Mouse (Mus musculus) embryonic facial prominence, embryonic 12.5 days (tissue): Measurements from ENCODE around the gene Nox4. TPM values are rescaled to one million over a fixed set of nuclear protein-coding genes. Genes with fewer than 3 reads are reported as not detected.

Source experiments
- ATAC-seq: fragments of 200-750 bp; cut with Nextera tagmentation; 2 replicates; pipeline ENCODE4 v1.8.0; 2017; ENCODE audit not compliant: insufficient number of reproducible peaks, insufficient read depth, low FRiP score, low TSS enrichment
- H3K27ac ChIP-seq: fragments of 300-500 bp; sonication (generic); 2 replicates; pipeline ENCODE4 v1.5.1; 2016; ENCODE audit warnings: mild to moderate bottlenecking
- H3K27me3 ChIP-seq: fragments of 300-500 bp; sonication (generic); 2 replicates; pipeline ENCODE4 v1.6.1; 2016; ENCODE audit warnings: mild to moderate bottlenecking, moderate library complexity
- H3K36me3 ChIP-seq: fragments of 300-500 bp; sonication (generic); 2 replicates; pipeline ENCODE4 v1.6.1; 2016; ENCODE audit warnings: mild to moderate bottlenecking
- H3K4me1 ChIP-seq: fragments of 300-500 bp; sonication (generic); 2 replicates; pipeline ENCODE4 v1.6.1; 2016
- H3K4me2 ChIP-seq: fragments of 300-500 bp; sonication (generic); replicated peaks from 2 replicates; pipeline ENCODE4 v1.6.1; 2016; ENCODE audit warnings: mild to moderate bottlenecking, moderate library complexity
- H3K4me3 ChIP-seq: fragments of 300-500 bp; sonication (generic); 2 replicates; pipeline ENCODE4 v1.5.1; 2016; ENCODE audit warnings: mild to moderate bottlenecking
- H3K9ac ChIP-seq: fragments of 300-500 bp; sonication (generic); 2 replicates; pipeline ENCODE4 v1.6.1; 2016; ENCODE audit warnings: mild to moderate bottlenecking, moderate library complexity
- H3K9me3 ChIP-seq: fragments of 300-500 bp; sonication (generic); 2 replicates; pipeline ENCODE4 v1.6.1; 2016; ENCODE audit warnings: mild to moderate bottlenecking, moderate library complexity
- WGBS: fragments of 180-500 bp; shearing (Covaris S2); methylation state at CpG from one replicate; pipeline ENCODE4 v1.1.7; 2016; 5-methylcytosine and 5-hydroxymethylcytosine counted together
- polyA plus RNA-seq: library from polyadenylated mRNA; unstranded; fragments of >200 nt; fragmentation: Nextera tagmentation; extraction: Ambion mirVana; gene quantifications from 2 replicates; pipeline ENCODE4 v1.2.1, GENCODE M21; 2016

Nox4 gene
- polyA plus RNA-seq, 1 experiment from 2014 or later = 8.7 TPM

DNA sequence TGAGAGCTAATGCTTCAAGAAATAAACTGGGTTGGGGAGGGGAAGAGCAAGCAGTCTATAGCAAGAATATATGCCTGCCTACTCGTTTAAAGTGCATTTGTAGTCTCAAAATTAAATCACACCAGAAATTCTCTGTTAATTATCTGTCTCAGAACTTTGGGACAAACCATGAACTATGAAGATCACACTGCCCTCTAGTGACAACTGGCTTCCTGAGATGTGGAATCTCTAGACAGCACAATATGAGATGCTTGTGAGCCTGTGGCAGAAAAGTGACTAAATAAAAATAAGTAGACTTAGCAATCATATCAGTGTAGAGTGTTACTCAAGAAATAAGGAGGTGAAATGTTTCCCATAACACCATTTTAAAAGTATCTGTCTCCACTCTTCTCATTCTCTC, 31.3 kb downstream of the Nox4 start:
- H3K9me3 ChIP-seq = no peaks in the 10 kb centered on the region
- H3K27ac ChIP-seq = no peak overlapping the region
- no peaks in the 10 kb centered on the region for H3K36me3 ChIP-seq
- 5% methylated on average over 1 of the region's 1 CpGs for WGBS
- no peak overlapping the region for H3K4me3 ChIP-seq
- no peak overlapping the region for H3K4me2 ChIP-seq
- H3K4me1 ChIP-seq = no peaks in the 10 kb centered on the region
- H3K9ac ChIP-seq = no peak overlapping the region
- no peaks in the 10 kb centered on the region for H3K27me3 ChIP-seq
- ATAC-seq = no peak

DNA sequence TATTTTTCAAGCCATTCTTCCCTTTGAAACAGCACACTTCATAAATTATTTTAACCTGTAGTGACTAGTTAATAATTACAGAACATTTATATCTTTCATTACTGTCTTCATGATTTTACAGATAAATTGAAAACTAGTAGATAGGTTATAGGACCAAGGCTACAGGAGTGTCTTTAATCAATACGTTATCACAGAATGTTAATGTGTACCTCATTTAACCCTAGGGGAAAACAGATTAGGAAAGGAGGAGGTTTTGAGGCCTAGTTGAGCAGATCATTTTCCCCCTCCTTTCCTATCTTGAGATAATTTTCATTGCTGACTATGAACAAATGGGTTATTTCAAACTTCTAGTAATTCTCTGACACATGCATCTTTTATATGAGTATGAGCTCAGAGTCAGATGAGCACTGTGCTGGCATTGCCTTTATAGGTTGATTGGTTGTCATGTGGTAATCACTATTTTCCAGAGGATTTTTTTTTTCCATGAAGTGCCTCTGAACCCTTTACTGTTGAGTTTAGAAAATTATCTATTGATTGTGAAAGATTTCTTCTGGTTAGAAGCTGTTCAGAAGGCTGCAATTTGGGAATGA, 57.9 kb downstream of the Nox4 start:
- 92% methylated on average over 1 of the region's 1 CpGs for WGBS
- no peak for ATAC-seq

DNA sequence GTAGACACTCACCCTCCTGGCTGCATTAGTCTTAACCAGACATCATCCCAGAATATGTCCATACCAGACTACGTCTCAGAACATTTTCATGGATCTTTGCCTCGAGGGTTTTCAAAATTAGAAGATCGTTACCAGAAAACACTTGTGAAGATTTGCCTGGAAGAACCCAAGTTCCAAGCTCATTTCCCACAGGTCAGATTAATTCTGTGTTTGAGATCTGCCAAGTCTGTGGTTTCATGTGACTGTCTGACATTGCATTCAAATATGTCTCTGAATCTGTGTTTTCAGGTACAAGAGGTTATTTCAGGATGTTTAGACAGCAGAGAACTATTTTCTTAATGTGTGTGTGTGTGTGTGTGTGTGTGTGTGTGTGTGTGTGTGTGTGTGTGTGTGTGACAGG, 75.7 kb downstream of the Nox4 start:
- no peaks in the 10 kb centered on the region for H3K9me3 ChIP-seq
- no peaks in the 10 kb centered on the region for H3K4me1 ChIP-seq
- WGBS = 70% methylated on average over 3 of the region's 3 CpGs
- ATAC-seq = no peak
- no peak overlapping the region for H3K4me2 ChIP-seq
- no peak overlapping the region for H3K4me3 ChIP-seq
- no peak overlapping the region for H3K9ac ChIP-seq
- H3K27me3 ChIP-seq = no peaks in the 10 kb centered on the region
- H3K27ac ChIP-seq = no peak overlapping the region
- H3K36me3 ChIP-seq = no peaks in the 10 kb centered on the region

More for the DNA sequence above, 57.9 kb downstream of the Nox4 start:
- H3K27me3 ChIP-seq = no peaks in the 10 kb centered on the region
- H3K27ac ChIP-seq = no peak overlapping the region
- no peaks in the 10 kb centered on the region for H3K36me3 ChIP-seq
- H3K9ac ChIP-seq = no peak overlapping the region
- H3K9me3 ChIP-seq = no peaks in the 10 kb centered on the region
- H3K4me1 ChIP-seq = no peaks in the 10 kb centered on the region
- H3K4me3 ChIP-seq = no peak overlapping the region
- H3K4me2 ChIP-seq = no peak overlapping the region

DNA sequence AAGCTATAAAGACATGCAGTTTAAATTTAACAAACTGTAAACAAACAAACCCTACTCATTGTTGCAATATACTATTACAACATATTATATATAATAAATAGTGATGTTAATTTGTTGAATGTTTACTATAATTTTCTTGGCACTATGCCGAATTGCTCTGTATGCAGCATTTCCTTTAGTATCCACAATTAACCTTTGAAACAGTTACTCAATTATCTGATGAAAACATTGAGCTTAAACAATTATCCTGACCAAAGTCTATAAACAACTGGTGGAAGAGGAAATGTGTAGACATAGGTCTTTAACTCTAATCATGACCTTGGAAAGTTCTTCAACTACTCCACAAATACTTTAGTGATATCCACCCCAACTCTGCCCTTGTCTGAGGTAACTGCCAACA, 76.2 kb downstream of the Nox4 start:
- WGBS = 85% methylated on average over 1 of the region's 1 CpGs
- no peak for ATAC-seq
- no peak overlapping the region for H3K4me3 ChIP-seq

DNA sequence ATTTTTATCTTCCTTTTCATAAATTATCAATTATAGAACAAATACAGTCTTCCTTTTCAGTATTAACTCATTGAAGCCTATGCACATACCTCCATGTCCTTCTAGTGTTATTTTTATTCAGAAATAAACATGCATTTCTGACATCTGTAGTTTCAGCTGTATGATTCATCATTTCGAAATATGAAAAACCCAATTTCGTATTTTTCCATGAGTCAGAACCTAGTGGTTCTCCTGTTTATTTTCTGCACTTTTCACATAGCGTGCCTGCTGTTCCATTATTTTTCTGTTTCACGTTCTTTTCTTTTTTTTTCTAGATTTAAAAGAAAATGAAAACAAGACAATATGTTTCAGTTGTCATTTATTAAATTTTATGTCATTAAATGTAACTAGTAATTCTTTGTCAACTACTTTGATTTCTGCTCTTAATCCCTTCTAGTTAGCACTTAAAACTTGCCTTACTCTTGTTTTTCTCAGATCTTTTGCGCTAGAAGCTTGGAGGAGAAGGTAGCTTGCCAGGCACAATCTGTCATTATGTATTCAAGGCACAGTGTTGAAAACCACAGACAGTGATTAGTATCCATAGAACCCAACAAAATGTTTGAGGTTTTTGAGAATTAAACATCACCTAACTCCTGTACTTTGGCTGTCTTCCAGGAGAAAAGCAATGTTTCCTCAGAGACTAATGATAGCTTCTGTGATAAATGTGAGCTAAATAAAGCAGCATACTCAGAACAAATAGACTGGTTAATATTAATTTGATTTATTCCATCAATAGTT, 85.1 kb downstream of the Nox4 start:
- no peaks in the 10 kb centered on the region for H3K4me1 ChIP-seq
- H3K4me2 ChIP-seq = no peak overlapping the region
- no peak for ATAC-seq
- H3K4me3 ChIP-seq = no peak overlapping the region
- H3K9ac ChIP-seq = no peak overlapping the region
- no peaks in the 10 kb centered on the region for H3K27me3 ChIP-seq
- 89% methylated on average over 5 of the region's 5 CpGs for WGBS
- no peaks in the 10 kb centered on the region for H3K36me3 ChIP-seq
- no peak overlapping the region for H3K27ac ChIP-seq
- no peaks in the 10 kb centered on the region for H3K9me3 ChIP-seq

More for the DNA sequence above, 76.2 kb downstream of the Nox4 start:
- Histone ChIP-seq H3K9me3 (no peaks in the 10 kb centered on the region), H3K27ac (no peak overlapping the region), H3K4me1 (no peaks in the 10 kb centered on the region), H3K9ac (no peak overlapping the region), H3K36me3 (no peaks in the 10 kb centered on the region), H3K27me3 (no peaks in the 10 kb centered on the region), H3K4me2 (no peak overlapping the region)

DNA sequence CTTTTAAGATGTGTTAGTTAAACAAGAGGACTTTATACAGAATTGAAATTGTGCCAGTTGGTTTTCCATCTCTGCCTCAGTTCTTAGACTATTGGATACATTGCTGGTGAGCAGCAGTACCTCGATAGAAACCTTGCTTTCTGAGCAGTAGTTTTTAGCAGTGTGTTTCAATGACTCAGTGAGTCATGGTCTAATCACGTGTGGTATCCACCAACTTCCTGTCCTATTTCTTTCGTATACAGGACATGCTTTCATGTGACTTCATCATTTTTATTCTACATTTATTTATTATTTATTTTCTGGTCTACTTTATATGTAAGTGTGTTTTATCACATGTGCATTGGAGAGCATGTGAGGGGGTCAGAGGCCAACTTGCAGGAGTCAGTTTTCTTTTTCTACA, 99.7 kb downstream of the Nox4 start:
- Histone ChIP-seq H3K9me3 (no peaks in the 10 kb centered on the region), H3K9ac (no peak overlapping the region), H3K36me3 (no peaks in the 10 kb centered on the region), H3K4me3 (no peak overlapping the region), H3K27me3 (no peaks in the 10 kb centered on the region), H3K4me1 (no peaks in the 10 kb centered on the region), H3K4me2 (no peak overlapping the region), H3K27ac (no peak overlapping the region)
- no peak for ATAC-seq
- WGBS = 83% methylated on average over 3 of the region's 3 CpGs

DNA sequence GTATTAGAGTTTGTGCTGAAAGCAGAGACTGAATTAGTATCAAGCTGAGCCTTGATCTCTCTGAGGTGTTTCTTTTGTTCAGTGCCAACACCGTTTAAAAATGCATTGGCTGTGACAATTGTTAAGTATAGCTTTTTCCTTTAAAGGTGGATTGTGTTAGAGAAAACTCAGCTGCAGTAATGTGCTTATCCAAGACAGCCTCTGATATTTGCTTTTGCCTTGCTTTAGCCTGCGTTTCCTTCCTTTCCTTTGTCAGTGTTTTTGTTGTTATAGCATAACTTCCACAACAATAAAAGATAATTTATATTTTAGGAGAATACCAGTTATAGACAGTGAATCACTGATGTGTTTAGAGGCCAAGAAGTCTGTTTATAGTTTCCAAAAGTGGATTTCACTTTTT, 106.9 kb downstream of the Nox4 start:
- Histone ChIP-seq H3K4me1 (no peaks in the 10 kb centered on the region), H3K9me3 (no peaks in the 10 kb centered on the region), H3K27me3 (no peaks in the 10 kb centered on the region), H3K36me3 (no peaks in the 10 kb centered on the region), H3K4me2 (no peak overlapping the region), H3K9ac (no peak overlapping the region), H3K4me3 (no peak overlapping the region), H3K27ac (no peak overlapping the region)
- ATAC-seq = no peak
- WGBS = 57% methylated on average over 2 of the region's 2 CpGs

DNA sequence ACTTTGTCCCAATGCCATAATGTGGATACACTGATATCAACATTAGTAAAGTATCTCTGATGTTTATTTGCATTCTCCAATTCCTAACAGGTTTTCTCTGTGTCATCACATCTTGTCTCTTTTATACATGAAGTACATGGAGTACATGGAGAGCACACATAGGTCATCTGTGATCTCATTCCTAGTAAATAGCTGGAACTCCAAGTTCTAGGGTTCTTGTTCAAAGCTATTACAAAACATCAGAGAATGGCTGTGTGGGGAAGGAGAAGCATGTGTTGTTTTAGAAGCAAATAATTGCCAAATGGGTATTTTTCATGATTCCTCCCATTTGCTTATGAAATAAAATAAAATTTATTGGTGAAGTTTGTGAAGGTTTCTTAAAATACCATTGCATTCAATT, 121.9 kb downstream of the Nox4 start:
- no peaks in the 10 kb centered on the region for H3K9me3 ChIP-seq
- no peak overlapping the region for H3K9ac ChIP-seq
- H3K4me3 ChIP-seq = no peak overlapping the region
- no peaks in the 10 kb centered on the region for H3K27me3 ChIP-seq
- no peak for ATAC-seq
- no peaks in the 10 kb centered on the region for H3K36me3 ChIP-seq
- no peak overlapping the region for H3K27ac ChIP-seq
- no peak overlapping the region for H3K4me2 ChIP-seq
- H3K4me1 ChIP-seq = no peaks in the 10 kb centered on the region

DNA sequence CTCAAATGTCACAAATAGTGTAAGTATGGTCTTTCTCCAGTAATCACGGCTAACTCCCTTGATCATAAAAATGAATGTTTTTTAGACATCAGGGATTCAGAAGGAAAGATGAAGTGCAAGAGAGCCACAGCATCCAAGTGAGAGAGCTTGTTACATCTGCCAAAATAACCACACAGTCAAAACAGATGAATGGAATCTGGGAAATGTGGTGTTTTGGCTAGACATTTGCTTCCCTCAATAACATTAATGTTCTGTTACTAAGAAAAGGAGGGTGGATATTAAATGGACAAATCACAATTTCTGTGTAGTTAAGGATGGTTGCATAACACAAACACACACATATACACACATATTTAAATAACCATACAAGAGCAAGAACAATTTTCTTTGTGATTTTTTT, 123.2 kb downstream of the Nox4 start:
- no peak overlapping the region for H3K4me3 ChIP-seq
- no peak for ATAC-seq

DNA sequence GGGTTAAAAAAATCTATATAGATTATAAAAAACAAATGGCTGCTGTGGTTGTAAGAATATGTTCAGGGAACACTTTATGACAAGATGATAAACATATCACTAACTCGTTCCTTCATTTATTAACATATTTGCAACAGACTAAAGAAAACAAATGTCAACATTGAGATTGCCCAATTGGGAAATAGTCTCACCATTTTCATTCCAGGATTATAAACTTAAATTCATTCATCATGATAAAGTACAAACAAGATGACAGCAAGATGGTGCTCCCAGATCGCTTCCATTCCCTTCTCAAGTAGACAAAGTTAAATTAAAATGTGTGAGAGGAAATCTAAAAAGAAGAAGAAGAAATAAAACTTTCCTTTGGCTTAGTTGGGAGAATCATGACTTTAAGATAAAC, 124.9 kb downstream of the Nox4 start:
- H3K4me1 ChIP-seq = no peaks in the 10 kb centered on the region
- no peak overlapping the region for H3K27ac ChIP-seq
- 87% methylated on average over 2 of the region's 2 CpGs for WGBS
- H3K4me2 ChIP-seq = no peak overlapping the region
- H3K36me3 ChIP-seq = no peaks in the 10 kb centered on the region
- no peak for ATAC-seq
- no peaks in the 10 kb centered on the region for H3K9me3 ChIP-seq
- H3K4me3 ChIP-seq = no peak overlapping the region
- H3K27me3 ChIP-seq = no peaks in the 10 kb centered on the region
- no peak overlapping the region for H3K9ac ChIP-seq

More for the DNA sequence above, 123.2 kb downstream of the Nox4 start:
- Histone ChIP-seq H3K4me2 (no peak overlapping the region), H3K9me3 (no peaks in the 10 kb centered on the region), H3K27ac (no peak overlapping the region), H3K27me3 (no peaks in the 10 kb centered on the region), H3K9ac (no peak overlapping the region), H3K4me1 (no peaks in the 10 kb centered on the region), H3K36me3 (no peaks in the 10 kb centered on the region)
- 80% methylated on average over 1 of the region's 1 CpGs for WGBS

DNA sequence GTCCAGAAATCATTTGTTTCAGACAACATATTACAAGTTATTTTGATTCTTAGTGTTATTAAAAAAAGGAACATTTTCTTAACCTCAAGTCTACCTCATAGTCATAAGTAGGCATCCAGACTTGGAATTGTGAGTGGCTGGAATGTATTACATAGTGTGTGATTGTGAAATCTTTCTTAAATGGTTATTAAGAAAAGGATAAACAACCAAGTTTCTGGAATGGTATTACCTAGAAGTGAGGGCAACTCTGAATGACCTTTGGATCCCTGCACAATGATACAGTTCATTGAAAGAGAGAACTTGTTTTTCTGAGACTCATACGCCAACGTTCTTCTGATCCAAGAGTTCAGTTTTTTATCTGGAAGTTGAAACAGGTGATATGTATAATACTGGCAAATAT, 125.4 kb downstream of the Nox4 start:
- Histone ChIP-seq H3K27ac (no peak overlapping the region), H3K4me2 (no peak overlapping the region), H3K27me3 (no peaks in the 10 kb centered on the region), H3K4me3 (no peak overlapping the region), H3K4me1 (no peaks in the 10 kb centered on the region), H3K36me3 (no peaks in the 10 kb centered on the region), H3K9ac (no peak overlapping the region), H3K9me3 (no peaks in the 10 kb centered on the region)
- 85% methylated on average over 2 of the region's 2 CpGs for WGBS
- ATAC-seq = no peak

DNA sequence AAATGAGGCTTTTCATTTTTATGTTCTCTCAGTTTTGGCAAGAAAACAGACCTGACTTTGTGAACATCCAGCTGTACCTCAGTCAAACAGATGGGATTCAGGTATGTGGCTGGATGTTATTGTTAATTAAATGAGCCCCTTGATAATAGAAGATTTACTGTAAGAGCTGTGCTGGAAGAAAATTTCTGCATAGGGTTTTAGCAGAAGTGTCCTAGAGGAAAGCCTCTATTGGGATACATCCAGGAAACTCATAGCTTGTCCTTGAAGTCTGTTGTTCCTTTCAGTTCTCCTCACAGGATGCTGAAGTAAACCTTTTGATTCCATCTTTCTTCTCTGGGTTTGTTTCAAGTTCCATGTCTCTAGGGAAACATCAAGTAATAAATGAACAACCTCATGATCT, 128.4 kb downstream of the Nox4 start:
- Histone ChIP-seq H3K9ac (no peak overlapping the region), H3K4me3 (no peak overlapping the region), H3K4me1 (no peaks in the 10 kb centered on the region), H3K9me3 (no peaks in the 10 kb centered on the region), H3K27ac (no peak overlapping the region), H3K4me2 (no peak overlapping the region), H3K27me3 (no peaks in the 10 kb centered on the region), H3K36me3 (no peaks in the 10 kb centered on the region)
- ATAC-seq = no peak
